Mouse (Mus musculus) lung, postnatal 0 days (tissue): ENCODE results near the gene Slc22a18.
A peak's percentile ranks its signal among the peaks of the same experiment; 100 is the strongest.

Experiments used
- CTCF ChIP-seq: IDR thresholded peaks from 2 replicates; pipeline ENCODE4 v1.5.1; 2016; ENCODE audit warnings: antibody characterized with exemption, mild to moderate bottlenecking
- EP300 ChIP-seq: IDR thresholded peaks from 2 replicates; pipeline ENCODE4 v1.6.1; 2016; ENCODE audit warnings: antibody characterized with exemption, mild to moderate bottlenecking, control low read depth

DNA sequence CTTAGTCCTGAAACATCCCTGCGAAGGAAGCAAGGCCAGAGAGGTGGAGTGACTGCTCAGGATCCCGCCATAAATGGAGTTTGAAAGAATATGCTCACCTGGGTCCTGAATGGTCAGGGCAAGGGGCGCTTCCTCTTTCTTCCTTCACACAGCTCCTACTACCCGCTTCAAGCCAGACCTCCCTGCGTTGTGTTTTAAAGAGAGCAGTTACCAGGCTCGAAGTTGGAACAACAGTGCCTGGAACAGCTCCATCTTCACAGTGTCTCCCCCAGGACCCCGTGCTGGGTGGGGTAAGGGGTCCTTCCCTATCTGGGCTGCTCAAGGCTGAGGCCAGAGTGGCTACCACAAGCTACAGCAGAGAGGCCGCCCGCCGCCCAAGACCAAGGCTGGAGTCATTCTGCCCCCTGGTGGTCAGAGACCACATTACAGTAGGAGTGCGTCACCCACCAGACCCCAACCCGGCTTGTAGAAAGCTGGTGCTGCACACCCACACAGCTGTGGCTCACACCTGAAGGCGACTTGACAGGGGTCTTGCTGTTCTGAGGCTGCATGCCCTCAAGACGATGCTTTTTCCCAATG, 7.3 kb upstream of the Slc22a18 start:
- TF ChIP-seq EP300: no peak
- peak; percentile 97 for TF ChIP-seq CTCF
